9 mouse cellular contexts compared by ENCODE assay signal in genomic region chr14:67620854-67621476, GRCm38 (mm10).
DNase-seq lines count a peak whose midpoint lies in the region; ATAC-seq and TF ChIP-seq lines count a peak whose summit lies in the region.
"Had no signal": no experiment of that assay in that cellular context is flagged by ENCODE, and none has a peak within 500 bp of the region (broad histone marks: within the 10 kb centered on the region; RNA-seq: fewer than 3 reads in every experiment).

No protein-coding gene starts in this region.

- H3K4me1 ChIP-seq in liver, adult 2 months (ENCODE audit: control insufficient read depth, insufficient read depth, low read length), result no peaks in the 10 kb centered on the region
- no peaks in the 10 kb centered on the region for H3K4me1 ChIP-seq in liver, embryonic 12.5 days
- H3K4me1 ChIP-seq in kidney, embryonic 14.5 days (ENCODE audit: control insufficient read depth, insufficient read depth, low read length), result no peaks in the 10 kb centered on the region
- no peaks in the 10 kb centered on the region; the same call in 1 of the 2 replicates for H3K4me1 ChIP-seq in limb, embryonic 11.5 days (ENCODE audit: control insufficient read depth, insufficient read depth, low read length)

- H3K4me2 ChIP-seq in liver, embryonic 12.5 days, result no peak overlapping the region
- no peak overlapping the region for H3K4me2 ChIP-seq in kidney, embryonic 14.5 days (replicated peaks; ENCODE audit: low read depth, low read length)
- H3K4me2 ChIP-seq in limb, embryonic 11.5 days (ENCODE audit: low read depth, severe bottlenecking), result no peak overlapping the region

- H3K36me3 ChIP-seq in liver, adult 2 months (ENCODE audit: control insufficient read depth, insufficient read depth, low read length), result no peaks in the 10 kb centered on the region
- H3K36me3 ChIP-seq in liver, embryonic 12.5 days, result no peaks in the 10 kb centered on the region
- H3K36me3 ChIP-seq in kidney, embryonic 14.5 days (ENCODE audit: control insufficient read depth, insufficient read depth, low read length), result no peaks in the 10 kb centered on the region
- H3K36me3 ChIP-seq in limb, embryonic 11.5 days (ENCODE audit: control insufficient read depth, insufficient read depth, low read length), result no peaks in the 10 kb centered on the region

- peak; percentile 55 for TF ChIP-seq CTCF in liver, adult 2 months (IDR thresholded peaks at IDR 0.05; ENCODE audit: low read depth, low read length)

- TF ChIP-seq POLR2A in liver, adult 2 months (IDR thresholded peaks at IDR 0.05; ENCODE audit: extremely low read depth, insufficient read depth, low read length), result no peak

- no peak overlapping the region for H3K4me3 ChIP-seq in liver, adult 2 months (ENCODE audit: insufficient read depth, low read depth, low read length)
- no peak overlapping the region for H3K4me3 ChIP-seq in liver, embryonic 12.5 days
- no peak overlapping the region for H3K4me3 ChIP-seq in kidney, embryonic 14.5 days (ENCODE audit: low read length)
- H3K4me3 ChIP-seq in limb, embryonic 11.5 days (ENCODE audit: low read depth, low read length), result no peak overlapping the region

- H3K27me3 ChIP-seq in liver, adult 2 months (ENCODE audit: control insufficient read depth, insufficient read depth, low read length), result no peaks in the 10 kb centered on the region
- no peaks in the 10 kb centered on the region for H3K27me3 ChIP-seq in liver, embryonic 12.5 days (replicated peaks)
- no peaks in the 10 kb centered on the region for H3K27me3 ChIP-seq in kidney, embryonic 14.5 days (ENCODE audit: control insufficient read depth, insufficient read depth, low read length)
- H3K27me3 ChIP-seq in limb, embryonic 11.5 days (ENCODE audit: control insufficient read depth, insufficient read depth, low read length), result no peaks in the 10 kb centered on the region

- H3K27ac ChIP-seq in liver, adult 2 months (replicated peaks; ENCODE audit: insufficient read depth, low read depth, low read length), result no peak overlapping the region
- H3K27ac ChIP-seq in liver, embryonic 12.5 days, result no peak overlapping the region
- no peak overlapping the region for H3K27ac ChIP-seq in kidney, embryonic 14.5 days (ENCODE audit: low read depth, low read length)
- no peak overlapping the region for H3K27ac ChIP-seq in limb, embryonic 11.5 days (replicated peaks; ENCODE audit: low read depth, low read length)
- H3K27ac ChIP-seq: macrophage had no signal

- DNase-seq in liver, adult 2 months (ENCODE audit: extremely low read depth, low read depth, low spot score), result peak; percentile 23
- DNase-seq in cerebellum, postnatal 10 days, result peak; percentile 77 to 78
- peak; percentile 33 to 56 for DNase-seq in frontal cortex, postnatal 14 days (ENCODE audit: low spot score in 2 of 2)
- DNase-seq in limb, embryonic 11.5 days (ENCODE audit: low spot score), result peak; percentile 70
- peak; percentile 76 for DNase-seq in retina, postnatal 1 day

- 32% methylated on average over 4 of the region's 4 CpGs for WGBS in liver, adult 2 months
- 29% methylated on average over 4 of the region's 4 CpGs for WGBS in liver, embryonic 12.5 days (ENCODE audit: insufficient replicate concordance)
- WGBS in kidney, embryonic 14.5 days, result 16% methylated on average over 4 of the region's 4 CpGs
- WGBS in limb, embryonic 11.5 days, result 15% methylated on average over 4 of the region's 4 CpGs

- no peak for ATAC-seq in liver, embryonic 12.5 days
- ATAC-seq in kidney, embryonic 14.5 days (ENCODE audit: low FRiP score, low TSS enrichment), result 0 out of 2 replicates have a peak, but pooled peaks have one; percentile 46
- ATAC-seq in limb, embryonic 11.5 days (ENCODE audit: insufficient number of reproducible peaks, low FRiP score, low TSS enrichment, low read depth), result no peak
- no peak for ATAC-seq in activated CD4-positive, CD25-positive, alpha-beta regulatory T cell, adult 4 months

- no peak overlapping the region for H3K9ac ChIP-seq in liver, adult 2 months (ENCODE audit: low read depth, low read length)
- H3K9ac ChIP-seq in liver, embryonic 12.5 days, result no peak overlapping the region
- no peak overlapping the region for H3K9ac ChIP-seq in kidney, embryonic 14.5 days (ENCODE audit: low read depth, low read length)
- H3K9ac ChIP-seq in limb, embryonic 11.5 days (ENCODE audit: low read length), result no peak overlapping the region

- H3K79me2 ChIP-seq in liver, adult 2 months (ENCODE audit: control insufficient read depth, insufficient read depth, low read length), result no peaks in the 10 kb centered on the region

- H3K9me3 ChIP-seq in liver, embryonic 12.5 days (replicated peaks), result no peaks in the 10 kb centered on the region
- no peaks in the 10 kb centered on the region for H3K9me3 ChIP-seq in kidney, embryonic 14.5 days (ENCODE audit: control insufficient read depth, low read length)
- H3K9me3 ChIP-seq in limb, embryonic 11.5 days (ENCODE audit: control insufficient read depth, low read length), result no peaks in the 10 kb centered on the region

Comparison
In these comparisons a context has a peak if more than half of its experiments do, and no peak if none do; other contexts are left out.
1. DNase-seq: peak in every context shown above with its lines; median percentile 78 in cerebellum, postnatal 10 days; 76 in retina, postnatal 1 day; 70 in limb, embryonic 11.5 days; 44 in frontal cortex, postnatal 14 days; 23 in liver, adult 2 months.